In genomic region chr1:163281450-163282198, GRCm38 (mm10) we compare ENCODE assay signal across 11 mouse cellular contexts. TPM values are rescaled to one million over a fixed set of nuclear protein-coding genes. Genes with fewer than 3 reads are reported as not detected.
A peak's percentile ranks its signal among the peaks of the same experiment; 100 is the strongest.
DNase-seq lines count a peak whose midpoint lies in the region; ATAC-seq and TF ChIP-seq lines count a peak whose summit lies in the region.
"Had no signal": no experiment of that assay in that cellular context is flagged by ENCODE, and none has a peak within 500 bp of the region (broad histone marks: within the 10 kb centered on the region; RNA-seq: fewer than 3 reads in every experiment).

No protein-coding gene starts in this region.

- DNase-seq in heart, adult 11 months = peak; percentile 94
- no peak for DNase-seq in heart, postnatal 25 days (ENCODE audit: low spot score)
- peak; percentile 27 to 41 for DNase-seq in right cerebral cortex, adult 2 months (ENCODE audit: low spot score in 2 of 2)
- DNase-seq in right cerebral cortex, postnatal 25 days = no peak
- DNase-seq in heart, postnatal 0 days (ENCODE audit: low spot score) = peak; percentile 89
- peak; percentile 77 for DNase-seq in telencephalon, adult 2 months (ENCODE audit: low read depth, low spot score)
- DNase-seq in kidney, adult 11 months = no peak
- no peak for DNase-seq in B cell, adult 2 months
- DNase-seq: cerebellum, adult 9-10 months had no signal

- H3K4me3 ChIP-seq in heart, postnatal 0 days (ENCODE audit: low read depth, low read length) = no peak overlapping the region
- H3K4me3 ChIP-seq: kidney, embryonic 15.5 days; lung, embryonic 15.5 days had no signal

- no peaks in the 10 kb centered on the region for H3K27me3 ChIP-seq in heart, postnatal 0 days (ENCODE audit: control insufficient read depth, insufficient read depth, low read length)
- H3K27me3 ChIP-seq: kidney, embryonic 15.5 days; lung, embryonic 15.5 days had no signal

- no peaks in the 10 kb centered on the region for H3K36me3 ChIP-seq in heart, postnatal 0 days (replicated peaks; ENCODE audit: control insufficient read depth, insufficient read depth, low read length)
- H3K36me3 ChIP-seq: kidney, embryonic 15.5 days; lung, embryonic 15.5 days had no signal

- intact Hi-C loops in heart, postnatal 25 days (cut with DNase I) = no loop called here

- H3K9ac ChIP-seq in heart, postnatal 0 days (replicated peaks; ENCODE audit: low read depth, low read length) = no peak overlapping the region
- H3K9ac ChIP-seq: kidney, embryonic 15.5 days; lung, embryonic 15.5 days had no signal

- H3K9me3 ChIP-seq in heart, postnatal 0 days (replicated peaks; ENCODE audit: control insufficient read depth, low read length) = no peaks in the 10 kb centered on the region
- H3K9me3 ChIP-seq: kidney, embryonic 15.5 days; lung, embryonic 15.5 days had no signal

- peak overlapping the region; percentile 94 for H3K27ac ChIP-seq in heart, postnatal 0 days (ENCODE audit: low read depth)
- H3K27ac ChIP-seq: kidney, embryonic 15.5 days had no signal

- ATAC-seq in heart, postnatal 0 days (ENCODE audit: insufficient read depth, low read depth) = peak; percentile 88

- H3K4me1 ChIP-seq in heart, postnatal 0 days (ENCODE audit: control insufficient read depth, insufficient read depth) = peaks cover 46% of the 10 kb centered on the region

- 7% methylated on average over 7 of the region's 7 CpGs for WGBS in heart, postnatal 0 days

- H3K4me2 ChIP-seq in heart, postnatal 0 days (ENCODE audit: low read depth, low read length) = peak overlapping the region; percentile 30; the same call in 1 of the 2 replicates
- H3K4me2 ChIP-seq: kidney, embryonic 15.5 days; lung, embryonic 15.5 days had no signal

- 0 out of 2 replicates have a peak, but pooled peaks have one; percentile 36 for TF ChIP-seq EP300 in heart, postnatal 0 days (IDR thresholded peaks at IDR 0.05; ENCODE audit: low read depth)

- TF ChIP-seq CTCF in heart, postnatal 0 days (IDR thresholded peaks at IDR 0.05; ENCODE audit: low read depth) = no peak

RNA-seq across cellular contexts. Expression of gene Prrx1, which starts 31.9 kb away (rescaled TPM):
- total RNA-seq in heart, postnatal 25 days (2021) = 10 to 100 TPM; 32.7 to 35.6 TPM
- total RNA-seq in heart, postnatal 0 days (2014; rRNA removed; ENCODE audit: low replicate concordance) = 7.1 and 10.3 TPM in 2 replicates
- 10.5 and 10.9 TPM in 2 replicates for polyA plus RNA-seq in heart, postnatal 0 days (2015; fragmentation: Nextera tagmentation; extraction: Ambion mirVana)

Comparison
In these comparisons a context has a peak if more than half of its experiments do, and no peak if none do; other contexts are left out.
1. DNase-seq: peak in heart, adult 11 months (single experiment), right cerebral cortex, adult 2 months (2 of 2), heart, postnatal 0 days (single experiment) and telencephalon, adult 2 months (single experiment); none in heart, postnatal 25 days (single experiment), right cerebral cortex, postnatal 25 days (single experiment), kidney, adult 11 months (single experiment) and B cell, adult 2 months (0 of 2).